Mouse (Mus musculus) stomach, postnatal 0 days (tissue): Measurements from ENCODE around the gene Sltm.

ENCODE experiments used
- CTCF ChIP-seq: IDR thresholded peaks from 2 replicates; pipeline ENCODE4 v1.5.1; 2016; ENCODE audit warnings: antibody characterized with exemption, low read depth, mild to moderate bottlenecking, moderate library complexity
- EP300 ChIP-seq: optimal IDR thresholded peaks from 2 replicates; pipeline ENCODE3; 2016; ENCODE audit warnings: antibody characterized with exemption

DNA sequence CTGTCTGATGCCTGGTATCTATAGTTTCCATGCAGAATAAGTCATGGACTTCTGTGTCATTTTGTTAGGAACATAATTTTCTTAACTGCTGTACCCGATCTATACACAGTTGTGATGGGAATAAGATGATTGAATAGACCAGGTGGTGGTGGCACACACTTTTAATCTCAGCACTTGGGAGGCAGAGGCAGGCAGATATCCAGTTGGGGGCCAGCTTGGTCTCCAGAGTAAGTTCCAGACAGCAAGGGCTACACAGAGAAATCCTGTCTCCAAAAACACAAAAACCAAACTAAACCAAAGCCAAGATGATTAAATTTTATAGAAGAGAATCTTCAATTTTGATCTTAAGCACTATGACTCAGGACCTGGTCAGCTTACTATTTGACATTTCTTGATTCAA, 2.3 kb downstream of the Sltm start:
- TF ChIP-seq CTCF, result no peak
- no peak for TF ChIP-seq EP300
